In the genomic region with DNA sequence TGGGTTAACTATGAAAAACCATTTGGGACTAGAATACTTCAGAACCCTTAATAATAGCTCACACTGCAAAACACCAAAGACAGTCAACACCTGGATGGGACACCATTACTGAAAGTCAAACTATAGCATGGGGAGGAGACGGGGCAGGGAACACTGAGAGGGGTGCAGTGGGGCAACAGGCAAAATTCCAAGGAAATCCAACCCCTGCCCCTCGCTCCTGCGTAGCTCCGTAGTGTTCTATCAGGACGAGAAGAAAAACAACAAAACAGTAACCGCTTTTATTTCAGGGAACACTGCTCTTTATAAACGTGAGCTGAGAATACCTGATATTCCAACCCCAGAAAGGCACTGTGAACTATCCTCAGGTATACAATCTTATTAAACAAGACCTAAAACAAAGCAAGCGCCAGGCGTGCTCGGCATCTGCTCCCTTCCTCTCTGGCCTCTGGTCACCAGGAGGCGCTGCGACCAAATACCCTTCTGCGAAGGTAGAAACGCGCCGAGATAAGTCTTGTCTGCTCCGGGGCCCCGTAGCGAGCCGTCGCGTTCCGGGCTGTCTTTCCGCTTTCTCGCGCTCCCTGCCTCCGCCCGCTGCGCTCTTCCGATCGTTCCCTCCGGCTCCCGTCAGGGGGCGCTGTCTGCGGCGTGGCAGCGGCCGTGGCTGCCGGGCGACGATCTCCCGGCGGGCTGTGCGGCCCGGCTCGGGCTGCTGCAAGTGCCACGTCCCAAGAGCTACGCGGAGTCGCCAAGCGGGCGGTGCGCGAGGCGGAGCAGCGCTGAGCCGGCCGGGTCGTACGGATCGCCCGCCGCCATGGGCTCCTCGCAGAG, we compare ENCODE assay signal across 8 mouse cellular contexts. TPM values are rescaled to one million over a fixed set of nuclear protein-coding genes. Genes with fewer than 3 reads are reported as not detected.
DNase-seq lines count a peak whose midpoint lies in the region; ATAC-seq lines count a peak whose summit lies in the region.

Gorasp2 (plus strand) TSS at position 690 of the 828 bp plus-strand sequence.

- peak within 1 kb of the TSS; percentile 85 for H3K4me2 ChIP-seq in intestine, embryonic 14.5 days (ENCODE audit: low read length)

- no peaks in the 10 kb centered on the region for H3K9me3 ChIP-seq in intestine, embryonic 14.5 days (ENCODE audit: control insufficient read depth, low read length)

- peak; percentile 95 for ATAC-seq in intestine, embryonic 14.5 days (replicated peaks; ENCODE audit: low FRiP score, low TSS enrichment, low read depth)

- H3K9ac ChIP-seq in intestine, embryonic 14.5 days (ENCODE audit: low read length) = peak within 1 kb of the TSS; percentile 98

- no peaks in the 10 kb centered on the region for H3K27me3 ChIP-seq in intestine, embryonic 14.5 days (replicated peaks; ENCODE audit: control insufficient read depth, insufficient read depth, low read length)

- intact Hi-C loops in left cerebral cortex, postnatal 14 days (cut with DNase I) = loop anchor here (2.0 kb wide), 1 partner anchor 92 kb away; no protein-coding TSS in a partner anchor

- peaks cover 13% of the 10 kb centered on the region for H3K4me1 ChIP-seq in intestine, embryonic 14.5 days (replicated peaks; ENCODE audit: control insufficient read depth, insufficient read depth, low read length)

- no peaks in the 10 kb centered on the region for H3K36me3 ChIP-seq in intestine, embryonic 14.5 days (ENCODE audit: control insufficient read depth, insufficient read depth, low read length)

- peak; percentile 93 to 96 for DNase-seq in adrenal gland, adult 18-20 months (ENCODE audit: low spot score in 2 of 2)
- DNase-seq in embryo, embryonic 11 days = peak; percentile 98
- peak; percentile 93 for DNase-seq in gastrocnemius, postnatal 25 days
- DNase-seq in intestine, embryonic 14.5 days (ENCODE audit: low spot score) = peak; percentile 94
- peak; percentile 96 to 98 for DNase-seq in left cerebral cortex, postnatal 14 days (ENCODE audit: low spot score in 2 of 2)
- DNase-seq in mesoderm, embryonic 11.5 days (ENCODE audit: low read depth, low spot score) = peak; percentile 96
- DNase-seq in right cerebral cortex, postnatal 36 days (ENCODE audit: low spot score in 2 of 2) = peak; percentile 94
- peak; percentile 94 for DNase-seq in yolk sac, embryonic 10.5 days (ENCODE audit: low spot score)

- peak within 1 kb of the TSS; percentile 91 for H3K27ac ChIP-seq in intestine, embryonic 14.5 days (ENCODE audit: low read depth)

- WGBS in intestine, embryonic 14.5 days = 2% methylated on average over 62 of the region's 64 CpGs

- peak within 1 kb of the TSS; percentile 96 for H3K4me3 ChIP-seq in intestine, embryonic 14.5 days (ENCODE audit: low read depth, low read length)

RNA-seq across cellular contexts. Expression of gene Gorasp2, which starts in this region (rescaled TPM):
- 100 to 1,000 TPM in 1 of 2 experiments, 10 to 100 TPM in 1; 98.5 to 116 TPM for total RNA-seq in adrenal gland, adult 18-20 months (2021)
- total RNA-seq in gastrocnemius, postnatal 25 days (2021) = 10 to 100 TPM; 64.5 to 65.5 TPM
- polyA plus RNA-seq in intestine, embryonic 14.5 days (2014; fragmentation: Nextera tagmentation; extraction: Ambion mirVana) = 169 and 174 TPM in 2 replicates
- total RNA-seq in left cerebral cortex, postnatal 14 days (2021) = 100 to 1,000 TPM in 1 of 2 experiments, 10 to 100 TPM in 1; 93.7 to 102 TPM

Comparison
In these comparisons a context has a peak if more than half of its experiments do, and no peak if none do; other contexts are left out.
1. Peak in every context shown above with its lines: DNase-seq, ATAC-seq, H3K4me3 ChIP-seq and H3K27ac ChIP-seq.